Mouse (Mus musculus) CH12.LX (cell line): ENCODE data around the gene Ppp1r16b. TPM values are rescaled to one million over a fixed set of nuclear protein-coding genes. Genes with fewer than 3 reads are reported as not detected.
"Not testable (repeated sequence)": the region's sequence is repeated elsewhere in the genome, so short reads cannot be mapped to it uniquely, and the experiment has no call there.

Experiments used
- DNase-seq: peaks from one replicate; pipeline ENCODE4 v3.0.0-alpha.2; 2013; ENCODE audit errors: extremely low read depth
- H3K27ac ChIP-seq: 2 replicates; pipeline ENCODE4 v1.5.1; 2012; ENCODE audit warnings: low read depth, mild to moderate bottlenecking, control low read depth, moderate library complexity; ENCODE audit not compliant: insufficient read depth
- H3K27me3 ChIP-seq: replicated peaks from 2 replicates; pipeline ENCODE3; 2012; ENCODE audit warnings: inconsistent platforms
- H3K36me3 ChIP-seq, 2 experiments: replicated peaks in 1 of 2; 2 replicates each; pipeline versions ENCODE3 to v1.6.1; 2012; ENCODE audit warnings: inconsistent platforms in 1 of 2, low read length in 1 of 2, mild to moderate bottlenecking in 1 of 2, mixed read lengths in 1 of 2, moderate library complexity in 1 of 2; ENCODE audit not compliant: control insufficient read depth in 1 of 2, insufficient read depth in 1 of 2
- H3K4me1 ChIP-seq, 2 experiments: 2 replicates each; pipeline ENCODE4 v1.6.1; 2012; ENCODE audit warnings: inconsistent platforms in 1 of 2, moderate library complexity in 1 of 2; ENCODE audit not compliant: insufficient read depth in 2 of 2, control insufficient read depth in 1 of 2
- H3K4me2 ChIP-seq: 2 replicates; pipeline ENCODE4 v1.6.1; 2012; ENCODE audit warnings: low read depth, mild to moderate bottlenecking, control low read depth; ENCODE audit not compliant: poor library complexity, insufficient read depth, severe bottlenecking
- H3K4me3 ChIP-seq, 3 experiments: fragments of 150-350 bp in 1 of 3; sonication (generic) in 1 of 3; replicated peaks in 1 of 3; 2 replicates each; pipeline versions ENCODE3 to v1.5.1; 2011 to 2012; ENCODE audit warnings: low read depth in 2 of 3, low read length in 2 of 3, mild to moderate bottlenecking in 2 of 3, moderate library complexity in 2 of 3, control low read depth in 1 of 3, improper control_type of control experiment in 1 of 3, inconsistent platforms in 1 of 3, mixed read lengths in 1 of 3; ENCODE audit not compliant: poor library complexity in 1 of 3
- H3K79me2 ChIP-seq: replicated peaks from 2 replicates; pipeline ENCODE4 v1.6.1; 2012; ENCODE audit warnings: mild to moderate bottlenecking, moderate library complexity; ENCODE audit not compliant: control insufficient read depth, poor library complexity, insufficient read depth, severe bottlenecking; ENCODE audit errors: extremely low read depth
- H3K9ac ChIP-seq: 2 replicates; pipeline ENCODE4 v1.6.1; 2012; ENCODE audit warnings: low read depth, mild to moderate bottlenecking, control low read depth, moderate library complexity; ENCODE audit not compliant: insufficient read depth
- H3K9me3 ChIP-seq: replicated peaks from 2 replicates; pipeline ENCODE3; 2012; ENCODE audit warnings: low read length, inconsistent platforms, mixed read lengths
- BHLHE40 ChIP-seq: IDR thresholded peaks from 2 replicates; pipeline ENCODE4 v1.6.1; 2011; ENCODE audit warnings: mild to moderate bottlenecking, low read depth, low read length, improper control_type of control experiment
- CTCF ChIP-seq, 2 experiments: IDR thresholded peaks in 1 of 2; conservative IDR thresholded peaks in 1 of 2; 2 replicates each; pipeline ENCODE4 v1.5.1; 2011 to 2012; ENCODE audit warnings: low read depth in 2 of 2, low read length in 2 of 2, improper control_type of control experiment in 1 of 2, inconsistent platforms in 1 of 2, mild to moderate bottlenecking in 1 of 2, moderate library complexity in 1 of 2
- EP300 ChIP-seq: IDR thresholded peaks from 2 replicates; pipeline ENCODE4 v1.6.1; 2011; ENCODE audit warnings: low read length, improper control_type of control experiment
- ETS1 ChIP-seq: conservative IDR thresholded peaks from 2 replicates; pipeline ENCODE4 v1.6.1; 2012; ENCODE audit warnings: low read depth, mild to moderate bottlenecking, inconsistent platforms, low read length, improper control_type of control experiment, moderate library complexity
- GABPA ChIP-seq: IDR thresholded peaks from 2 replicates; pipeline ENCODE4 v1.6.1; 2012; ENCODE audit warnings: low read depth, low read length, improper control_type of control experiment, inconsistent platforms; ENCODE audit not compliant: insufficient replicate concordance
- KAT2A ChIP-seq: IDR thresholded peaks from 2 replicates; pipeline ENCODE4 v1.6.1; 2012; ENCODE audit warnings: low read length, improper control_type of control experiment, inconsistent platforms; ENCODE audit not compliant: insufficient replicate concordance
- MAX ChIP-seq: IDR thresholded peaks from 2 replicates; pipeline ENCODE4 v1.6.1; 2011; ENCODE audit warnings: low read length, improper control_type of control experiment
- MXI1 ChIP-seq: IDR thresholded peaks from 2 replicates; pipeline ENCODE4 v1.6.1; 2011; ENCODE audit warnings: mild to moderate bottlenecking, low read depth, low read length, improper control_type of control experiment
- RCOR1 ChIP-seq: conservative IDR thresholded peaks from 2 replicates; pipeline ENCODE4 v1.6.1; 2012; ENCODE audit warnings: low read depth, mild to moderate bottlenecking, inconsistent platforms, low read length, improper control_type of control experiment
- SIN3A ChIP-seq: IDR thresholded peaks from 2 replicates; pipeline ENCODE4 v1.6.1; 2012; ENCODE audit warnings: low read length, improper control_type of control experiment, inconsistent platforms
- TCF12 ChIP-seq: IDR thresholded peaks from 2 replicates; pipeline ENCODE4 v1.6.1; 2014; ENCODE audit warnings: low read depth, mild to moderate bottlenecking, inconsistent platforms, low read length, improper control_type of control experiment
- UBTF ChIP-seq: IDR thresholded peaks from 2 replicates; pipeline ENCODE4 v1.6.1; 2012; ENCODE audit warnings: low read depth, mild to moderate bottlenecking, inconsistent platforms, low read length, improper control_type of control experiment, moderate library complexity
- ZKSCAN1 ChIP-seq: IDR thresholded peaks from 2 replicates; pipeline ENCODE4 v1.6.1; 2012; ENCODE audit warnings: low read depth, inconsistent platforms, low read length, improper control_type of control experiment, borderline replicate concordance
- dilution Hi-C: fragments of 300-500 bp; cut with MboI; formaldehyde crosslinking; loops from 2 replicates; pipeline ENCODE4 v1.14.3; 2020; ENCODE audit warnings: low sequenced_read_pairs; ENCODE audit not compliant: extremely low pct_unique_long_range_greater_than_20kb, extremely low pct_ligation_motif_present
- in situ Hi-C: fragments of 300-500 bp; cut with MboI; formaldehyde crosslinking; loops from 3 replicates; pipeline ENCODE4 v1.14.3; 2019; ENCODE audit warnings: low sequenced_read_pairs, low pct_ligation_motif_present, low pct_unique_long_range_greater_than_20kb, mixed read lengths
- polyA plus RNA-seq: library from polyadenylated mRNA; unstranded; fragments of >175 nt; gene quantifications from 2 replicates; pipeline ENCODE4 v1.2.1, GENCODE M21; 2012; ENCODE audit warnings: low read depth; ENCODE audit not compliant: insufficient read length
- total RNA-seq, 2 experiments: library from RNA; depleted of rRNA; stranded (reverse); fragments of 300-350 nt in 1 of 2; fragments of >200 nt in 1 of 2; gene quantifications; 2 replicates each; pipeline ENCODE4 v1.2.3; 2012 to 2014

The Ppp1r16b gene
- total and polyA plus RNA-seq, 3 experiments, result 37.7 to 55.7 (median 52.0) TPM

- peaks cover 8% of the 10 kb centered on the region for H3K9me3 ChIP-seq
- in situ Hi-C loops, result loop anchor here (5.0 kb wide), 1 partner anchor 67 kb away; the partner anchor contains the start of gene Ppp1r16b
- DNase-seq, result peak; percentile 52
- H3K4me1 ChIP-seq, result peaks cover 31 to 78% of the 10 kb centered on the region in 2 experiments
- H3K9ac ChIP-seq, result 0 out of 2 replicates have a peak overlapping the region, but pooled peaks have one; percentile 11
- H3K27ac ChIP-seq, result peak overlapping the region; percentile 58
- TF ChIP-seq TCF12 (peak; percentile 29; the same call in 1 of the 2 replicates), MAX (0 out of 2 replicates have a peak, but pooled peaks have one; percentile 11), RCOR1 (no peak), UBTF (no peak), ETS1 (peak; percentile 58; the same call in 1 of the 2 replicates), EP300 (peak; percentile 27; the same call in 1 of the 2 replicates)
- no peak overlapping the region for H3K4me3 ChIP-seq
- dilution Hi-C loops, result no loop called here
- H3K4me2 ChIP-seq, result no peak overlapping the region
- no peaks in the 10 kb centered on the region for H3K27me3 ChIP-seq
- H3K36me3 ChIP-seq, result peaks cover 47 to 88% of the 10 kb centered on the region in 2 experiments
- H3K79me2 ChIP-seq, result peaks cover 66% of the 10 kb centered on the region
These were observed 68.7 kb downstream of the Ppp1r16b start for GRCm38 (mm10) chr2:158733914-158734313.

GRCm38 (mm10) chr2:158734500-158735152 is 69.4 kb downstream of the Ppp1r16b start:
- no peak overlapping the region for H3K4me3 ChIP-seq
- peak overlapping the region; percentile 58 for H3K27ac ChIP-seq
- in situ Hi-C loops, result loop anchor here (5.0 kb wide), 1 partner anchor 67 kb away; the partner anchor contains the start of gene Ppp1r16b
- peaks cover 31 to 76% of the 10 kb centered on the region in 2 experiments for H3K4me1 ChIP-seq
- H3K27me3 ChIP-seq, result no peaks in the 10 kb centered on the region
- no peak overlapping the region for H3K9ac ChIP-seq
- peaks cover 60% of the 10 kb centered on the region for H3K79me2 ChIP-seq
- H3K4me2 ChIP-seq, result no peak overlapping the region
- dilution Hi-C loops, result no loop called here
- H3K36me3 ChIP-seq, result peaks cover 51 to 88% of the 10 kb centered on the region in 2 experiments
- TF ChIP-seq TCF12 (0 out of 2 replicates have a peak, but pooled peaks have one; percentile 34), ETS1 (0 out of 2 replicates have a peak, but pooled peaks have one; percentile 16), BHLHE40 (peak; percentile 68), ZKSCAN1 (no peak)
- no peak for DNase-seq
- H3K9me3 ChIP-seq, result peaks cover 8% of the 10 kb centered on the region

GRCm38 (mm10) chr2:158735340-158735739 is 70.1 kb downstream of the Ppp1r16b start:
- Histone ChIP-seq H3K9me3 (peaks cover 9% of the 10 kb centered on the region), H3K4me2 (no peak overlapping the region), H3K79me2 (peaks cover 53% of the 10 kb centered on the region), H3K9ac (no peak overlapping the region), H3K4me1 (peaks cover 31 to 69% of the 10 kb centered on the region in 2 experiments), H3K36me3 (peaks cover 51 to 87% of the 10 kb centered on the region in 2 experiments), H3K4me3 (no peak overlapping the region), H3K27ac (peak overlapping the region; percentile 58), H3K27me3 (no peaks in the 10 kb centered on the region)
- in situ Hi-C loops, result no loop called here
- no peak for DNase-seq
- TF ChIP-seq EP300 (peak; percentile 17; the same call in 1 of the 2 replicates), GABPA (no peak), CTCF (conservative IDR thresholded peaks at IDR 0.05 in 1 of 2, IDR thresholded peaks at IDR 0.05 in 1 of 2; ENCODE audit: low read depth in 2 of 2, low read length in 2 of 2) (no peak), UBTF (no peak), MXI1 (no peak), KAT2A (no peak), SIN3A (no peak)
- dilution Hi-C loops, result no loop called here

- Histone ChIP-seq H3K79me2 (peaks cover 45% of the 10 kb centered on the region), H3K36me3 (peaks cover 56 to 87% of the 10 kb centered on the region in 2 experiments), H3K9me3 (peaks cover 17% of the 10 kb centered on the region), H3K4me1 (peaks cover 31 to 60% of the 10 kb centered on the region in 2 experiments)
- H3K27me3 ChIP-seq, DNase-seq, dilution Hi-C loops, in situ Hi-C loops, H3K27ac ChIP-seq, H3K9ac ChIP-seq, H3K4me2 ChIP-seq, H3K4me3 ChIP-seq: not testable (repeated sequence)
These were observed 71.0 kb downstream of the Ppp1r16b start for GRCm38 (mm10) chr2:158736247-158736646.
